Mouse (Mus musculus): ENCODE results near the gene Cog7.

GRCm38 (mm10) chr7:121864858-121865585, 116.5 kb downstream of the Cog7 start, which contains the start of gene Scnn1b:
- no peak for TF ChIP-seq POLR2A (IDR thresholded peaks at IDR 0.05; ENCODE audit: insufficient read length, low read depth)
- TF ChIP-seq USF1 (IDR thresholded peaks at IDR 0.05; ENCODE audit: low read depth): no peak
- no peak for TF ChIP-seq E2F4 (IDR thresholded peaks at IDR 0.05; ENCODE audit: insufficient read depth)
- TF ChIP-seq MYOG (IDR thresholded peaks at IDR 0.05; ENCODE audit: control insufficient read depth in 1 of 3, insufficient read depth in 1 of 3, insufficient read length in 2 of 3, low read depth in 2 of 3): no peak

All from myocyte (in vitro differentiated cells).